Mouse (Mus musculus): ENCODE data around the gene Zbtb25. TPM values are rescaled to one million over a fixed set of nuclear protein-coding genes. Genes with fewer than 3 reads are reported as not detected.

The Zbtb25 gene
- total and polyA plus RNA-seq, 3 experiments, result 5.5 to 12.3 TPM; not detected in 1

- H3K4me3 ChIP-seq (ENCODE audit: control insufficient read depth in 1 of 2, insufficient read depth in 1 of 2, low read depth in 2 of 2, low read length in 2 of 2), result no peak overlapping the region
- no peaks in the 10 kb centered on the region for H3K9me3 ChIP-seq (replicated peaks; ENCODE audit: insufficient read depth, low read length)
- no peak overlapping the region for H3K9ac ChIP-seq (ENCODE audit: control insufficient read depth, low read depth, low read length, poor library complexity, severe bottlenecking)
- TF ChIP-seq USF1 (IDR thresholded peaks at IDR 0.05; ENCODE audit: low read depth, low read length), result no peak
- TF ChIP-seq SIN3A (IDR thresholded peaks at IDR 0.05; ENCODE audit: low read length), result no peak
- TF ChIP-seq CHD1 (IDR thresholded peaks at IDR 0.05; ENCODE audit: low read depth, low read length), result no peak
- TF ChIP-seq MAX (IDR thresholded peaks at IDR 0.05; ENCODE audit: low read length), result no peak
- no peak for TF ChIP-seq E2F4 (IDR thresholded peaks at IDR 0.05; ENCODE audit: borderline replicate concordance, low read depth, low read length)
- TF ChIP-seq TCF12 (IDR thresholded peaks at IDR 0.05; ENCODE audit: low read depth, low read length), result no peak
- TF ChIP-seq MAZ (IDR thresholded peaks at IDR 0.05; ENCODE audit: low read depth, low read length), result no peak
- TF ChIP-seq BHLHE40 (IDR thresholded peaks at IDR 0.05; ENCODE audit: borderline replicate concordance, low read depth, low read length), result no peak
- no peak for TF ChIP-seq RCOR1 (IDR thresholded peaks at IDR 0.05; ENCODE audit: low read depth, low read length)
- no peaks in the 10 kb centered on the region for H3K4me1 ChIP-seq (ENCODE audit: control insufficient read depth in 1 of 2, insufficient read depth in 2 of 2, low read length in 2 of 2)
- no peaks in the 10 kb centered on the region for H3K79me2 ChIP-seq (ENCODE audit: control insufficient read depth, insufficient read depth, low read length, poor library complexity)
- H3K27me3 ChIP-seq (ENCODE audit: control insufficient read depth in 1 of 2, insufficient read depth in 2 of 2, low read length in 2 of 2), result no peaks in the 10 kb centered on the region
- H3K27ac ChIP-seq (ENCODE audit: control insufficient read depth, low read depth, low read length), result no peak overlapping the region
- DNase-seq (ENCODE audit: low read depth, low spot score), result no peak
- H3K36me3 ChIP-seq (ENCODE audit: control insufficient read depth in 1 of 2, insufficient read depth in 2 of 2, low read length in 2 of 2), result peaks cover 0 to 2% of the 10 kb centered on the region in 2 experiments; a peak in 1 of 4 replicates
These were observed 27.9 kb upstream of the Zbtb25 start for GRCm38 (mm10) chr12:76397281-76397680.

DNA sequence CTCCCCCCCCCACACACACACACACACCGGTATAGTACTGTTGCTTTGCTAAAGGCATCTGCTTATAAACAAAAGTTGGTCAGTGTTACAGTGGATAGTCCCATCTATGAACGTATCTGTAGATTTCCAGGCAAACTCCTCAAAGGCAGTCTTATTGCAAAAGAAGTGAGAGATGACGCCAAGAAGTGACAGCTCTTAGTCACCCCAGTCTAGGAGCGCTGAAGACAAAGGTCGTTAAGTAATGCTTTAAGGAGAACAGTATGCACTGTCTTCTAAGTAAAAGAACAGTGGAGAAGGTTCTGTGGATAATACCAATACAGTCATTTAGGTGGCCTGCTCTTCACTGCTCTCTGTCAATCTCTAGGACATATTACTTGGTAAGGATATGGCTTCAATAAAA is 23.6 kb upstream of the Zbtb25 start:
- peaks cover 8 to 38% of the 10 kb centered on the region in 2 experiments for H3K36me3 ChIP-seq (ENCODE audit: control insufficient read depth in 1 of 2, insufficient read depth in 2 of 2, low read length in 2 of 2)
- H3K27me3 ChIP-seq (ENCODE audit: control insufficient read depth in 1 of 2, insufficient read depth in 2 of 2, low read length in 2 of 2), result no peaks in the 10 kb centered on the region
- TF ChIP-seq MYC (IDR thresholded peaks at IDR 0.05; ENCODE audit: low read depth, low read length) (no peak), MAX (IDR thresholded peaks at IDR 0.05; ENCODE audit: low read length) (no peak), CHD1 (IDR thresholded peaks at IDR 0.05; ENCODE audit: low read depth, low read length) (no peak), KAT2A (conservative IDR thresholded peaks at IDR 0.05; ENCODE audit: low read depth, low read length) (no peak), SMC3 (IDR thresholded peaks at IDR 0.05; ENCODE audit: low read depth, low read length) (no peak), EP300 (IDR thresholded peaks at IDR 0.05; ENCODE audit: low read depth in 1 of 2, low read length in 2 of 2) (no peak), E2F4 (IDR thresholded peaks at IDR 0.05; ENCODE audit: borderline replicate concordance, low read depth, low read length) (no peak)
- peaks cover 17 to 20% of the 10 kb centered on the region in 2 experiments for H3K4me1 ChIP-seq (ENCODE audit: control insufficient read depth in 1 of 2, insufficient read depth in 2 of 2, low read length in 2 of 2)
- no peak for DNase-seq (ENCODE audit: low read depth, low spot score)
- H3K79me2 ChIP-seq (ENCODE audit: control insufficient read depth, insufficient read depth, low read length, poor library complexity), result 0 out of 2 replicates have a peak, but pooled peaks cover 1% of the 10 kb centered on the region
- H3K9me3 ChIP-seq (replicated peaks; ENCODE audit: insufficient read depth, low read length), result no peaks in the 10 kb centered on the region
- no peak overlapping the region for H3K4me3 ChIP-seq (ENCODE audit: control insufficient read depth in 1 of 2, insufficient read depth in 1 of 2, low read depth in 2 of 2, low read length in 2 of 2)
- H3K9ac ChIP-seq (ENCODE audit: control insufficient read depth, low read depth, low read length, poor library complexity, severe bottlenecking), result no peak overlapping the region
- H3K27ac ChIP-seq (ENCODE audit: control insufficient read depth, low read depth, low read length), result no peak overlapping the region

DNA sequence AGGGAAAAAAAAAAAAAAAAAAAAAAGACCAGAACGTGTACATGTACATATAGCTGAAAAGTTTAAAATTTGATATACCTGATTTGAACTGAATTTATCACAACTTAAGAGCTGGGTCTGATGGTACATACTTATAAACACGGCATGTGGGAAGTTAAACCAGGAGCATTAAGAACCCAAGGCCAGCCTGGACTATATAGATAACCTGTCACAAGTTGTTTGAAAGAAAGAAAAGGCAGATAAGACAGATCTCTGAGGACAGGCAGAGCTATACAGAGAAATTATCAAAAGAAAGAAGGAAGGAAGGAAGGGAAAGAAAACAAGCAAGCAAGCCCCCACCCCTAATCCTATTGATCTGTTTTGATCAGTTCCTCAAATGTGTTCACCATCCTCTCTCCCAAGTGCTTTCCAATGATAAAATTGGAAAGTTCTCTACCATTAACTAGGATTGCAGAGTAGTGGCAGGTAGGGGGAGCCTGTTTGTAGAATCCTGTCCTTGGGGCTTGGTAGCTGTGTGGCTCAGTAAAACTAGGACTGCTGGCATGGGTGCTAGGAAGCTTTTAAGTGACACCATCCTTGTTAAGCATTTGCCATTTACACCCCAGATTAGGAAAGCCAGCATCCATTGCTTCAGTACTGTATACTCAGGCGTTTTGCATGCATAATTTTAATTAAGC is 22.3 kb upstream of the Zbtb25 start:
- H3K9me3 ChIP-seq (replicated peaks; ENCODE audit: insufficient read depth, low read length), result no peaks in the 10 kb centered on the region
- no peak overlapping the region for H3K9ac ChIP-seq (ENCODE audit: control insufficient read depth, low read depth, low read length, poor library complexity, severe bottlenecking)
- H3K4me3 ChIP-seq (ENCODE audit: control insufficient read depth in 1 of 2, insufficient read depth in 1 of 2, low read depth in 2 of 2, low read length in 2 of 2), result no peak overlapping the region
- peaks cover 19 to 43% of the 10 kb centered on the region in 2 experiments for H3K36me3 ChIP-seq (ENCODE audit: control insufficient read depth in 1 of 2, insufficient read depth in 2 of 2, low read length in 2 of 2)
- H3K27ac ChIP-seq (ENCODE audit: control insufficient read depth, low read depth, low read length), result no peak overlapping the region
- no peaks in the 10 kb centered on the region for H3K27me3 ChIP-seq (ENCODE audit: control insufficient read depth in 1 of 2, insufficient read depth in 2 of 2, low read length in 2 of 2)
- H3K4me1 ChIP-seq (ENCODE audit: control insufficient read depth in 1 of 2, insufficient read depth in 2 of 2, low read length in 2 of 2), result peaks cover 17 to 23% of the 10 kb centered on the region in 2 experiments
- DNase-seq (ENCODE audit: low read depth, low spot score), result peak; percentile 67
- peaks cover 4% of the 10 kb centered on the region; the same call in 1 of the 2 replicates for H3K79me2 ChIP-seq (ENCODE audit: control insufficient read depth, insufficient read depth, low read length, poor library complexity)
- TF ChIP-seq MAFK (IDR thresholded peaks at IDR 0.05; ENCODE audit: borderline replicate concordance, low read depth, low read length) (no peak), ZC3H11A (IDR thresholded peaks at IDR 0.05; ENCODE audit: low read depth, low read length) (no peak), MXI1 (IDR thresholded peaks at IDR 0.05; ENCODE audit: low read depth, low read length) (0 out of 2 replicates have a peak, but pooled peaks have one; percentile 28), USF1 (IDR thresholded peaks at IDR 0.05; ENCODE audit: low read depth, low read length) (no peak), CHD1 (IDR thresholded peaks at IDR 0.05; ENCODE audit: low read depth, low read length) (no peak), SMC3 (IDR thresholded peaks at IDR 0.05; ENCODE audit: low read depth, low read length) (no peak), KAT2A (conservative IDR thresholded peaks at IDR 0.05; ENCODE audit: low read depth, low read length) (no peak), GATA1 (IDR thresholded peaks at IDR 0.05; ENCODE audit: low read depth, low read length) (peak; percentile 90), NRF1 (IDR thresholded peaks at IDR 0.05; ENCODE audit: insufficient read depth, low read depth, low read length, poor library complexity, severe bottlenecking) (no peak), MEF2A (IDR thresholded peaks at IDR 0.05; ENCODE audit: extremely low read depth, insufficient replicate concordance, low read depth, low read length, poor library complexity, severe bottlenecking) (no peak), MAX (IDR thresholded peaks at IDR 0.05; ENCODE audit: low read length) (no peak), EP300 (IDR thresholded peaks at IDR 0.05; ENCODE audit: low read depth in 1 of 2, low read length in 2 of 2) (peak; percentile 92 to 93), MYC (IDR thresholded peaks at IDR 0.05; ENCODE audit: low read depth, low read length) (0 out of 2 replicates have a peak, but pooled peaks have one; percentile 45), ZKSCAN1 (IDR thresholded peaks at IDR 0.05; ENCODE audit: low read depth, low read length) (no peak), USF2 (IDR thresholded peaks at IDR 0.05; ENCODE audit: borderline replicate concordance in 1 of 2, insufficient read depth in 1 of 2, low read depth in 1 of 2, low read length in 2 of 2) (no peak), TBP (IDR thresholded peaks at IDR 0.05; ENCODE audit: low read depth, low read length) (no peak)
